In the genomic region with DNA sequence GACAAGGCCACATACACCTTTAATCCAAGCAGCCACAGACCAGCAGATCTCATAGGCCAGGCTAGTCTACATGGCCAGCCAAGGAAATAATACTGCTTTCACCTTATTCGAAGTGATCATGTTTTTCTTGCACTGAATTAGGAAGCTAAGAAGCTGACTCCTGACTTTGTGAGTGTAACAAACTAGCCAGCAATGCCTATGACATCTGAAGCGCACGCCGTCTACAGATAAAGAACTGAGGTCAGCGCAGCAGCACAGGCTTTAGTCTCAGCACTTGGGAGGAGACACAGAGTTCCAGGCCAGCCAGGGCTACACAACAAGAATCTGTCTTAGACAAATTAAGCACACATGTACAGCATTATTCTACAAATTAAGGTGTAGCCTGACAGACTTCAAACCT, we compare ENCODE assay signal across 21 mouse cellular contexts. TPM values are rescaled to one million over a fixed set of nuclear protein-coding genes. Genes with fewer than 3 reads are reported as not detected.
DNase-seq lines count a peak whose midpoint lies in the region; ATAC-seq and TF ChIP-seq lines count a peak whose summit lies in the region.
"Had no signal": no experiment of that assay in that cellular context is flagged by ENCODE, and none has a peak within 500 bp of the region (broad histone marks: within the 10 kb centered on the region; RNA-seq: fewer than 3 reads in every experiment).

No protein-coding gene starts in this region.

- H3K9me3 ChIP-seq in midbrain, embryonic 11.5 days (ENCODE audit: control insufficient read depth, low read length): no peaks in the 10 kb centered on the region
- H3K9me3 ChIP-seq in midbrain, embryonic 13.5 days: no peaks in the 10 kb centered on the region
- H3K9me3 ChIP-seq: G1E had no signal

- peaks cover 29% of the 10 kb centered on the region for H3K36me3 ChIP-seq in midbrain, embryonic 11.5 days (ENCODE audit: control insufficient read depth, insufficient read depth, low read length)
- H3K36me3 ChIP-seq in midbrain, embryonic 13.5 days: peaks cover 94% of the 10 kb centered on the region
- H3K36me3 ChIP-seq in myocyte (ENCODE audit: control insufficient read depth, insufficient read depth): peaks cover 93% of the 10 kb centered on the region

- H3K9ac ChIP-seq in midbrain, embryonic 11.5 days (ENCODE audit: low read length): no peak overlapping the region
- H3K9ac ChIP-seq in midbrain, embryonic 13.5 days (replicated peaks): no peak overlapping the region

- H3K27ac ChIP-seq in midbrain, embryonic 11.5 days (ENCODE audit: low read depth, low read length): no peak overlapping the region
- H3K27ac ChIP-seq in midbrain, embryonic 13.5 days: no peak overlapping the region

- H3K79me2 ChIP-seq in myocyte (ENCODE audit: control insufficient read depth, insufficient read depth): peaks cover 5% of the 10 kb centered on the region

- H3K4me1 ChIP-seq in midbrain, embryonic 11.5 days (ENCODE audit: control insufficient read depth, insufficient read depth, low read length): no peaks in the 10 kb centered on the region
- H3K4me1 ChIP-seq in midbrain, embryonic 13.5 days (replicated peaks): no peaks in the 10 kb centered on the region

- DNase-seq in heart, adult 11 months: peak; percentile 69
- no peak for DNase-seq in heart, postnatal 10 days
- peak; percentile 78 for DNase-seq in midbrain, embryonic 11.5 days (ENCODE audit: low spot score, missing footprints)
- DNase-seq in cerebellum, adult 18-20 months: no peak
- DNase-seq: adrenal gland, adult 2 months; adrenal gland, adult 8-10 months; adrenal gland, postnatal 10 days; adrenal gland, postnatal 14 days; adrenal gland, postnatal 25 days; adrenal gland, postnatal 36 days; B cell, adult 2 months; cerebellum, adult 11 months; cerebellum, adult 11-12 months; cerebellum, adult 2 months had no signal

- H3K4me2 ChIP-seq in midbrain, embryonic 11.5 days: no peak overlapping the region
- no peak overlapping the region for H3K4me2 ChIP-seq in midbrain, embryonic 13.5 days (replicated peaks)
- H3K4me2 ChIP-seq in myocyte (ENCODE audit: low read depth): no peak overlapping the region

- 99% methylated on average over 5 of the region's 5 CpGs for WGBS in midbrain, embryonic 11.5 days
- WGBS in midbrain, embryonic 13.5 days: 96% methylated on average over 5 of the region's 5 CpGs

- no peak overlapping the region for H3K4me3 ChIP-seq in midbrain, embryonic 11.5 days (ENCODE audit: low read depth, low read length)
- no peak overlapping the region for H3K4me3 ChIP-seq in midbrain, embryonic 13.5 days (replicated peaks)
- no peak overlapping the region for H3K4me3 ChIP-seq in myocyte

- H3ac ChIP-seq in myocyte (ENCODE audit: control insufficient read depth, insufficient read length): no peak overlapping the region

- no peaks in the 10 kb centered on the region for H3K27me3 ChIP-seq in midbrain, embryonic 11.5 days (ENCODE audit: control insufficient read depth, insufficient read depth, low read length)
- H3K27me3 ChIP-seq in midbrain, embryonic 13.5 days: no peaks in the 10 kb centered on the region
- no peaks in the 10 kb centered on the region for H3K27me3 ChIP-seq in myocyte (ENCODE audit: control insufficient read depth, insufficient read depth, insufficient read length)
- H3K27me3 ChIP-seq: CH12.LX, Patski had no signal

- TF ChIP-seq POLR2A in myocyte (IDR thresholded peaks at IDR 0.05; ENCODE audit: insufficient read length, low read depth): no peak

- no peak for ATAC-seq in midbrain, embryonic 11.5 days (ENCODE audit: low FRiP score)
- ATAC-seq in midbrain, embryonic 13.5 days: no peak
- ATAC-seq: activated CD4-positive, CD25-positive, alpha-beta regulatory T cell, adult 4 months; CD4-positive, CD25-positive, alpha-beta regulatory T cell, adult 4 months; Patski had no signal

- intact Hi-C loops in heart, postnatal 10 days (cut with DNase I): no loop called here

TF ChIP-seq in myocyte, 11 proteins besides CTCF, POLR2A, EP300 and RAD21:
- TF ChIP-seq MYOG (IDR thresholded peaks at IDR 0.05; ENCODE audit: control insufficient read depth in 1 of 3, insufficient read depth in 1 of 3, insufficient read length in 2 of 3, low read depth in 2 of 3): no peak
- peak; percentile 52 for TF ChIP-seq POLR2AphosphoS2 (IDR thresholded peaks at IDR 0.05; ENCODE audit: insufficient read length, low read depth)

RNA-seq across cellular contexts. Expression of a gene that starts 8.9 kb away (rescaled TPM):
- 100 to 1,000 TPM; 177 to 194 TPM for total RNA-seq in heart, postnatal 10 days (2021)
- 693 and 743 TPM in 2 replicates for polyA plus RNA-seq in midbrain, embryonic 11.5 days (2014; fragmentation: Nextera tagmentation; extraction: Ambion mirVana)
- polyA plus RNA-seq in midbrain, embryonic 13.5 days (2015; fragmentation: Nextera tagmentation; extraction: Ambion mirVana): 496 and 514 TPM in 2 replicates
- polyA plus RNA-seq in myocyte (2012; fragmentation: generic; extraction: Trizol): 133 TPM

RNA-seq across cellular contexts. Expression of a gene that starts 32.2 kb away (rescaled TPM):
- 10 to 100 TPM; 48.1 to 52.6 TPM for total RNA-seq in heart, postnatal 10 days (2021)
- polyA plus RNA-seq in midbrain, embryonic 11.5 days (2014; fragmentation: Nextera tagmentation; extraction: Ambion mirVana): 43.0 and 50.6 TPM in 2 replicates
- 46.9 and 49.0 TPM in 2 replicates for polyA plus RNA-seq in midbrain, embryonic 13.5 days (2015; fragmentation: Nextera tagmentation; extraction: Ambion mirVana)
- 17.0 TPM for polyA plus RNA-seq in myocyte (2012; fragmentation: generic; extraction: Trizol)

RNA-seq across cellular contexts. Expression of a gene that starts 46.4 kb away (rescaled TPM):
- 1 to 10 TPM; 7.4 to 8.0 TPM for total RNA-seq in heart, postnatal 10 days (2021)
- polyA plus RNA-seq in midbrain, embryonic 11.5 days (2014; fragmentation: Nextera tagmentation; extraction: Ambion mirVana): 12.1 and 14.7 TPM in 2 replicates
- polyA plus RNA-seq in midbrain, embryonic 13.5 days (2015; fragmentation: Nextera tagmentation; extraction: Ambion mirVana): 13.4 and 13.8 TPM in 2 replicates
- polyA plus RNA-seq in myocyte (2012; fragmentation: generic; extraction: Trizol): 4.1 TPM

RNA-seq across cellular contexts. Expression of a gene that starts 54.3 kb away (rescaled TPM):
- 10 to 100 TPM; 25.9 to 26.5 TPM for total RNA-seq in heart, postnatal 10 days (2021)
- polyA plus RNA-seq in midbrain, embryonic 11.5 days (2014; fragmentation: Nextera tagmentation; extraction: Ambion mirVana): 29.6 and 29.7 TPM in 2 replicates
- polyA plus RNA-seq in midbrain, embryonic 13.5 days (2015; fragmentation: Nextera tagmentation; extraction: Ambion mirVana): 28.2 and 29.1 TPM in 2 replicates
- 5.8 TPM for polyA plus RNA-seq in myocyte (2012; fragmentation: generic; extraction: Trizol)

Comparison
In these comparisons a context has a peak if more than half of its experiments do, and no peak if none do; other contexts are left out.
1. DNase-seq: peak in heart, adult 11 months (single experiment) and midbrain, embryonic 11.5 days (single experiment); none in heart, postnatal 10 days (0 of 2) and cerebellum, adult 18-20 months (0 of 2).